Mouse (Mus musculus) retina, postnatal 7 days (tissue): Measurements from ENCODE around the gene Dand5.
A peak's percentile ranks its signal among the peaks of the same experiment; 100 is the strongest.

Experiments used
- DNase-seq: peaks from one replicate; pipeline ENCODE4 v3.0.0-alpha.2; 2012; ENCODE audit warnings: low read depth, low spot score

The Dand5 gene

GRCm38 (mm10) chr8:84799999-84800831 is 22.4 kb downstream of the Dand5 start, which contains the start of gene Nfix:
TSS of gene Nfix (minus strand) at chr8:84800344.
- peak; percentile 49 for DNase-seq

GRCm38 (mm10) chr8:84799136-84799931 is 23.3 kb downstream of the Dand5 start:
- no peak for DNase-seq

GRCm38 (mm10) chr8:84798446-84799135 is 24.0 kb downstream of the Dand5 start:
- DNase-seq: no peak

GRCm38 (mm10) chr8:84797971-84798370 is 24.7 kb downstream of the Dand5 start:
- no peak for DNase-seq

- DNase-seq: no peak
Measured at GRCm38 (mm10) chr8:84797256-84797797, 25.3 kb downstream of the Dand5 start.

GRCm38 (mm10) chr8:84794486-84794885 is 28.1 kb downstream of the Dand5 start:
- DNase-seq: no peak

GRCm38 (mm10) chr8:84793791-84794485 is 28.7 kb downstream of the Dand5 start:
- no peak for DNase-seq

GRCm38 (mm10) chr8:84793134-84793533 is 29.5 kb downstream of the Dand5 start:
- no peak for DNase-seq

GRCm38 (mm10) chr8:84792429-84792947 is 30.1 kb downstream of the Dand5 start:
- no peak for DNase-seq

GRCm38 (mm10) chr8:84790537-84790936 is 32.1 kb downstream of the Dand5 start:
- DNase-seq: no peak

GRCm38 (mm10) chr8:84789855-84790486 is 32.7 kb downstream of the Dand5 start:
- no peak for DNase-seq

GRCm38 (mm10) chr8:84789345-84789744 is 33.3 kb downstream of the Dand5 start:
- DNase-seq: no peak

GRCm38 (mm10) chr8:84788896-84789295 is 33.7 kb downstream of the Dand5 start:
- no peak for DNase-seq

- DNase-seq: no peak
Measured at GRCm38 (mm10) chr8:84787523-84788302, 34.9 kb downstream of the Dand5 start.

GRCm38 (mm10) chr8:84786801-84787467 is 35.7 kb downstream of the Dand5 start:
- no peak for DNase-seq

GRCm38 (mm10) chr8:84785756-84786677 is 36.6 kb downstream of the Dand5 start:
- no peak for DNase-seq

- DNase-seq: no peak
Measured at GRCm38 (mm10) chr8:84785506-84785755, 37.2 kb downstream of the Dand5 start.
